Mouse (Mus musculus): ENCODE measurements at regions not wholly inside any gene's neighbourhood (a gene's known extent, or its start where the extent isn't known, plus 50 kb on each side); places are given as distances from the start of the nearest gene placed in this dataset.
A peak's percentile ranks its signal among the peaks of the same experiment; 100 is the strongest.

GRCm38 (mm10) chr6:84514623-84515022 lies 79.1 kb downstream of the Cyp26b1 start:
- DNase-seq = peak; percentile 89

- DNase-seq = no peak
Measured at GRCm38 (mm10) chr6:84508598-84508997, 85.1 kb downstream of the Cyp26b1 start.

DNA sequence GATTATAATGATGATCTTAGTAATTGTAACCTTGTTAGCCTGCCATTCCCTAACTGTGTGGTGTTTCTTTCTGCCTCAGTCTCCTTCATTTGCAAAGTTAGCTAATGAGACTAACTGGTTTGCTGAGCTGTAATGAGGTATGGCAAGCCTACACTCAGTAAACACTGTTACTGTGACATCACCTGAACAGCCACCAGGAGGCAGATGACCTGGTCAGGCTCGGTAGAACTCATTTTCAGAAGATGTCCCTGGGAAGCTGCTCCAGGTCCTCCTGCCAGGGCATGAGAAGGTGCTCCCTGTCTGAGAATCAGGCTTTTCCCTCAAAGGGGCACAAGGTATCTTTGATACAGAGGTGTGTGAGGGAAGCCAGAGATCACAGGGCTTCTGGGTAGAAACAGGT lies 87.0 kb downstream of the Cyp26b1 start:
- no peak for DNase-seq

- DNase-seq = peak; percentile 88
Measured at GRCm38 (mm10) chr6:84500255-84500886, 93.3 kb downstream of the Cyp26b1 start.

DNA sequence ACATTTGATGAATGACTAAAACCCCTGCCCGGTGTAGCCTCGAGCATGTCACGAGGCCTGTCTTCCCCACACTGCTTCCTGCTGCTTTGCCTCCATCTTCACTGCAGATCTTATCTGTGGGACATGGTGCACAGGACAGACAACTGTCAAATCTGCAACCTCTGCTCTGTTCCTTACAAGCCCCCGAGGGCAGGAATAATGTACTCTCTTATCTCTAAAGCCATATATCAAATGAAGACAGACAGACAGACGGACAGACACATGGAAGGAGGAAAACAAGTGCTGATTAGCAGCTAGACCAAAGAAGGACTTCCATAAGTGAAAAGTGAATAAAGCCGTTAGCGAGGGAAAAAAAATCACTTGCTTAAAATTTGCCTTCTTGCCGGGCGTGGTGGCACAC lies 95.6 kb downstream of the Cyp26b1 start:
- no peak for DNase-seq

DNA sequence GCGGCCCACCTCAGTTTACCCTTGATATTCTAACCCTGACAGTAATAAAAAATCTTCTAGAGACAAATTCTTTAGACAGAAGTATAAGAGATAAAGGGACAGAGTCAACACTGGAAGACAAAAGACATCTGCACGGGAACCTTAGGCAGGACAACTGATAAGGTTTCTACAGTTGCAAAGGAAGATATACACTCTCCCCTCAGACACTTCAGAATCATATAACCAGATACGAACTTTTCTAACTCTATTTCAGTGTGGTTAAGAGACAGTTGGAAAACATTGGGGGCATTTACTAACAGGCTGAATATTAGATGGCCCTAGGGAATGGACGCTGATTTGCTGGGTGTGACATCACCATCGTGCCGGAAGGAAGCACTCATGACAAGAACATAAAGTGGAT lies 100.0 kb downstream of the Cyp26b1 start:
- no peak for DNase-seq

- no peak for DNase-seq
Measured at GRCm38 (mm10) chr6:84493169-84493568, 100.5 kb downstream of the Cyp26b1 start.

GRCm38 (mm10) chr6:84492594-84492993 lies 101.1 kb downstream of the Cyp26b1 start:
- no peak for DNase-seq

- DNase-seq = no peak
Measured at GRCm38 (mm10) chr6:84491106-84491505, 102.6 kb downstream of the Cyp26b1 start.

DNA sequence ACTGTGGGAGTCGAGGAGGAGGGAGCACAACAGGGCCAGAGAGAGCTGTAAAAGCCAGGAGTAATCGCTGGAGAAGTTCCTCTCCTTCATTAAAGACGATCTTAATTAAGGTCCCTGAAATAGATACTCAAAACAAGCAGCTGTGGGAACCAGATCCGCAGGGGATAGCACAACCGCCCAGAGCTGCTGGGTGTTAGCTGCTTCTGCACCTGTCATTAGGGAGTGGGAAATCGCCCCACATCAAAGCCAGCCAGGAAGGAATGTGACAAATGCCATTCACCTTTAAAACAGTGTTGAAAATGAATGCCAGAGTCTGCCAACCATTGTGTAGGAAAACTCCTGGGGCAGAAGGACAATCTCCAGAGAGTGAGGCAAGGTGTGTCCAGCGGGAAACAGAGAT lies 112.5 kb downstream of the Cyp26b1 start:
- DNase-seq = no peak

- DNase-seq = peak; percentile 50
Measured at GRCm38 (mm10) chr6:84477072-84477471, 116.6 kb downstream of the Cyp26b1 start.

DNA sequence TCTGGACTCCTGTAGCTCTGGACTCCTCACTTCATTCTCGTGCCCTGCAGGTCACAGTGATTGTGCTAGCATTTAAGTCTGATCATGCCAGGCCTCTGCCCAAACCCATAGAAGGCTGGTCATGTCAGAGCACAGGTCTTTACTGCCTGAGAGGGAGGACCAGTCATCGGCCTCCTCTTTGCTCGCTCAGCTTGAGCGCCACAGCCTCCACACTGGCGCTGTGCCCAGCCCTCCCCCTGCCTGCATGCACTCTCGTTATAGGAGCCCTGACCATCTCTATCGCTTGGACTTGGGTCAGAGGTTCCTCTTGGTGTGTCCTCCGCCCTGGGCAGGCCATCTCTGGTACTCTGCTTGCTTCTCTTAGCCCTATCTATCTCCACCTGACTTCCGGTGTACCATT lies 117.2 kb downstream of the Cyp26b1 start:
- peak; percentile 80 for DNase-seq

- DNase-seq = peak; percentile 73
Measured at GRCm38 (mm10) chr6:84474835-84475234, 118.9 kb downstream of the Cyp26b1 start.

DNA sequence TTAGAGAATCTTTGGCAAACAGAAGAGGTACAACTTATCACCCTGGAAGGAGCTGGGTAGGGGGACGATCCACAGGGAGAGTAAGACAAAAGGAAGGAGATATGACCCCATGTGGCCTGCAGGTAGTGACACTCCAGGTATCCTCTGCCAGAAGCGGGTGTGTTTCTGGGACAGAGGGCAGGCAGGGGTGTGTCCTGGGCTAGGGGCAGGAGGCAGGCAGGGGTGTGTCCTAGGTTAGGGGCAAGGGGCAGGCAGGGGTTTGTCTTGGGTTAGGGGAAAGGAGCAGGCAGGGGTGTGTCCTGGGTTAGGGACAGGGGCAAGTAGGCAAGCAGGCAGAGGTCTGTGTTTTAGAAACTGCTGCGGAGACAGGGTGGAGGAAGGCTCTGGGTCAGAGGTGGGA lies 120.5 kb downstream of the Cyp26b1 start:
- DNase-seq = peak; percentile 60

GRCm38 (mm10) chr6:84472287-84472686 lies 121.4 kb downstream of the Cyp26b1 start:
- peak; percentile 49 for DNase-seq

DNA sequence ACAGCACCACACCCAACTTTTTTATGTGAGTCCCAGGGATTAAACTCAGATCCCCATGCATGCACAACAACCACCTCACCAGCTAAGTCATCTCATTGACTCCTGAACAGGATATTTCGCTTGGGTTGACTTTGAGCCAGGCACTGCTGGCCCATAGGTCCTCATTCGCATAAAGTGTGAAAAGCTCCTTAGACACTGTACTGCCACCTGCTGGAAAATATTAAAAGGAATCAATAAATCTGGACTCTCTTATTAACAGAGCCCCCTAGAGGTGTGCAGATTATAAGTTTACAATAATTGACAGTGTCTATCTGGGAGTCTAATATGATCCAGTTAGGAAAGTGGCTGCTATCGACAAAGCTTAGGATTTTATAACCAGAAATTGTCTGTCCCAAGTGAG lies 126.4 kb downstream of the Cyp26b1 start:
- DNase-seq = no peak

- peak; percentile 66 for DNase-seq
Measured at GRCm38 (mm10) chr6:84466223-84466622, 127.5 kb downstream of the Cyp26b1 start.

- peak; percentile 76 for DNase-seq
Measured at GRCm38 (mm10) chr6:84465596-84465995, 128.1 kb downstream of the Cyp26b1 start.

DNA sequence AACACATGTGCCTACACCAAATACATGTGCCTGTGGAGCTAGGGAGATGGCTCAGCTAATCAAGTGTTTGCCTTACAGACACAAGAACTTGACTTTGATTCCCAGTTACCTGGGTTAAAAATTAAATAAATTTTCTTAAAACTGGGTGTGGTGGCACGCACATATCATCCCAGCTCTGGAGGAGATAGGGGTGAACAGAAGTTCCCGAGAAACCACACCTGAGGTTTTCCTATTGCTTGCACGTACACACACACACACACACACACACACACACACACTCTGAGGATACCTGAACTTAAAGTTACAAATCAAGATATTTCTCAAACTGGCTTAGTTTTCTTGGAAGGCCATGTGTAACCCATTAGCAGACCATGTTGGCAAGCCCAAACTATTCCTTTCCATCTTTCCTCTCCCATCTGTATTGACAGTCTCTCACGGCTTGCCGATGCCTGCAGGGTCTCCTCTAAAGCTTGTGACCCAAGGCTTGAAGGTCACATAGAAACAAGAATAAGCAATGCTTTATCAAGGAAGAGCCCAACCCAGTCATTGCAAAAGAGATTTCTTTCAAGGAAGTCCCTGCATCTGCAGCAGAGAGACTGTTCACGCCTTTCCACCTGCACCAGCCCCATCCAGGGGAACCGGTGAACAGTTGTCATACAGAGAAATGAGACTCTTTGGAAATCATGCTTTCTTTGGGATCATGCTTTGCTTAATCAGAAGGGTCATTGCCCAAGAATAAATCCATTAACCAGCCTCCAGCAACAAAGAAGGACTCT lies 129.9 kb downstream of the Cyp26b1 start:
- DNase-seq = peak; percentile 51

DNA sequence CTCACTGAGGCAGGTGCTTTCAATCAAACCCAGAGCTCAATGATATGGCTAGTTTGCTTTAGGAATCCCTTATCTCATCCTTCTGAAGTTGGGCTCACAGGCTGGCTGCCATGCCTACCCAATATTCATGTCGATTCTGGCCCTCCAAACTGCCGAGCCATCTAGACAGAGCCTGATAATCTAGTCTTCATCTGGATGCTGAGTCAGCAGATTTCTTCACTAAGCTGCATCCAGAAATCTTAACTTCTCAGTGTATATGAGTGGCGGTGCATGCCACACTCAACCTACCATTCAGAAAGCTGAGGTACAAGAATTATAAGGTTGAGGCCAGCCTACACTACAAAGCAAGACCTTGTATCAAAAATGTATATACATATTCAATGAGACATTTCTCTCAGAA lies 136.9 kb downstream of the Cyp26b1 start:
- peak; percentile 42 for DNase-seq

DNA sequence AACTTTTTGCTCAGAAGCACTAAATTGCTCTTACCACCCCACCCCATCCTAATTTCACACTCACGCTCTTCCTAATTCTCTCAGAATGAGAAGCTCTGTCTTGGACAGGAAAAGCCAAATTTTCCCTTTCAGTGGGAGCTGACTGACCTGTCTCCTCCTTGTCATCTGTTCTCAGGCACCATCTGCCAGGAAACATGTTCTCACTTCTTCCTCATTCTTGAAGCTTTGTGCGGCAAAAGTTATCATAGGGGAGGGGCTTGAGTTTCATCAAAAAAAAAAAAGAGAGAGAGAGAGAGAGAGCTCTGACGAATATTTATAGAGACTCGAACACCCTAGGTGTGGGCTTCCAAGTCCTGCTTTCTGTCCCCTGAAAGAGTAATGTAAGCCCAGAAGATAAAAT lies 148.6 kb downstream of the Cyp26b1 start:
- DNase-seq = peak; percentile 11

DNA sequence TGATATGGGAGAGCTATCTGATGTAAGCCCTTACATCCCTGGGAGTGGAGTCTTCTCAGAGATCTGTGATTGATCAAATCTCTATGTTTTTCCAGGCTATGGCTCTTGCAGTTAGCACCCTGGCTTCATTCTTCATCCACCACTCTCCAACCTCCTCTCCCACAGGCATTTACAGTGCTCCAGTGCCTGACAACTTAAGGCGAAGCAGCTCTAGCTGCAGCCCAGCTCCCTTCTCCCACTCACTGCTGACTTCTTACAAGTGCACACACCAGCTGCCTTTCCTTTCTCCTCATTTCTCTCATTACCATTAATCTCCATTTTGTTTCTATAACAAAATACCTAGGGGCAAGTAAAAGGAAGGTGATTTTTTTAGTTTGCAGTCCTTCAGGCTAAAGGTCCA lies 151.0 kb downstream of the Cyp26b1 start:
- DNase-seq = peak; percentile 29

- peak; percentile 65 for DNase-seq
Measured at GRCm38 (mm10) chr6:84441721-84442480, 151.8 kb downstream of the Cyp26b1 start.

- DNase-seq = peak; percentile 62
Measured at GRCm38 (mm10) chr6:84436716-84437115, 157.0 kb downstream of the Cyp26b1 start.

All from heart, adult 11 months (tissue).